Mouse (Mus musculus): Measurements from ENCODE around the gene Cers6. TPM values are rescaled to one million over a fixed set of nuclear protein-coding genes. Genes with fewer than 3 reads are reported as not detected.

Cers6 gene
- total RNA-seq, 2 experiments from 2014 or later, result 5.2 to 6.3 TPM

DNA sequence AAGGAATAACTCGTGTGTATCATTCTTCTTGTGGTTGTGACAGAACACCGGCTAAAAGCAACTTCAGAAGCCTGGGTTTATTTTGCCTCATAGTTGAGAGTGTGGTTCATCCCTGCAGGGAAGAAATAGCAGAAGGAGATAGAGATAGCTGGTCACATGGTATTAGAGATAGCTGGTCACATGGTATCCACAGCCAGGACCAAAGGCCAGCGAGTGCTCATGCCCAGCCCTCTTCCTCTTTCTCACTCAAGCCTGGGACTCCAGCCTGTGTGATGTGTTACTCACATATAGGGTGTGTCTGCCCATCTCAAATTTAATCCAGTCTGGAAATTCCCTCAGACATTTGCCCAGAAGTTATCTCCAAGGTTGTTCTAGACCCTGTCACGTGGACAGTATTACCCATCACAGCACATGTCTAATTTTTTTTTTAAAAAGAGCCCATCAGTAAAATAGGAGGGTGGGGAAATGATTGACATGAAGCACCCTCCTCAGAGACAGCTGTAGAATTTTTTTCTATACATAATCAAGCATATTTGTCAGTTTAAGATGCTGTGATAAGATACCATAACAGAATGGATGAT, 17.9 kb downstream of the Cers6 start:
- DNase-seq, result no peak

DNA sequence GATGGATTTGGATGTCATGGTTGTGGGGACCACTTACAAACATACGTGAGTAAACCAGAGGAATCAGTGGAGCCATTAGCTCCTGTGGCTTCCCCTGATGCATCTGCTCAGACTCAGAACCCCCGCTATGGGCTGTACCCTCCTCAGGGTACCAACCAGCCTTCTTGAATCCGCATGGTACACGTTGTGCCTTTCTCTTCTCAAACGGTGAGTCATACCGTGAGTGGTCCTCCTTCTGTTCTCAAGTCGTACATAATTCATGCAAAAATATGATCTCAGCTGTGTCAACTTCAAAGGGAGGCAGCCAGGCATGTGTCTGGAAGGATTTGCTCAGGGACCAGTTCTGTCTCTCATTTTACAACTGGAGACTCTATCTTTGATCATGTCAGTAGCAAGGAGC, 23.3 kb downstream of the Cers6 start:
- no peak for DNase-seq

DNA sequence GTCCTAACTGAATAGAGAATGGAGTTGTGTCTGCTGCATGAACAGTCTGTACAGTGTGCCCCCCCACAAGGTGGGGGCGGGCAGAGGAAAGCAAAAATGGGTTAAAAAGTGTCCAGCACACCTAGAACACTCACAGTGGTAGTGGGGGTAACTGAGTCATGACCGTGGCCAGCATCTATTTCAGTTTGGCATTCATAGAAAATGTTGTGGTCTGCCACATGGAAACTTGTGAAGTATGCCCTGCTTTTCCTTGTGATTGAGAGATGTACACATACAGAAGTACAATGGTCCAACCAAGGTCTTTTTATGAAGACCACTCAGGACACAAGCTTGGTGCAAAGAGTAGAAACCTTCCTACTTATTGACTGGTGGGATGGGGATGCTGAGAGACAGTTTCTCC, 24.0 kb downstream of the Cers6 start:
- no peak for DNase-seq

DNA sequence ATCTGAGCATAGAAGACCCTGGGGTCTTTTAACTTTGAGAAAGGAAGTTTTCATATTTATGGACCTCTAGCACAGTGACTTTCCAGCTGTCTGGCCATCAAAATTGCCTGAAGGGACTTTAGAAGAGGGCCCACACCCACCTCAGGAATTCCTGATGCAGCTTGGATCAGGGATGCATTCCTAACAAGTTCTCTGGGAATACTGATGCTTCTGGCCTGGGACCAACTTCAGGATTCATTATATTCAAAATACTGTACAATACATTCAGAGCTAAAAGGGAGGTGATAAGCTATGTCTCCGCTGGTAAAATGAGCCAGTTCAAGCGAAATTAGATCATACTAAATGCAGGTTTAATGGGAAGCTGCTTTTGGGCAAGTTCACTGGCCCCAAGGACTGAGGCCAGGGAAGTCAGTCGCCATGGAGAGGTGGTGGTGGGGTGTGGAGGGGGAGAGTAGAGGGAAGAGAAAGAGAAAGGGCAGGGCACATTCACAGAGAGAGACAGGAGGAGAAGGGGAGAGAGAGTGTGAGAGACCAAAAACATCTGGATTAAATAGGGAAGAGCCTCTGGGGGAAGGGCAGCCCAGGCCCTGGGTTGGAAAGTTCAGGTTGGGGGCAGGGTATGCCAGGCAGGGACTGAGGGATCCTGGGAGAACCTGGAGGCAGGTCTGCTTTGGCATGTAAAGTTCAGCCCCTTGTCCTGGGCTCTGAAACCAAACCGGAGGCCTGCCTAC, 24.7 kb downstream of the Cers6 start:
- DNase-seq, result peak; percentile 37

DNA sequence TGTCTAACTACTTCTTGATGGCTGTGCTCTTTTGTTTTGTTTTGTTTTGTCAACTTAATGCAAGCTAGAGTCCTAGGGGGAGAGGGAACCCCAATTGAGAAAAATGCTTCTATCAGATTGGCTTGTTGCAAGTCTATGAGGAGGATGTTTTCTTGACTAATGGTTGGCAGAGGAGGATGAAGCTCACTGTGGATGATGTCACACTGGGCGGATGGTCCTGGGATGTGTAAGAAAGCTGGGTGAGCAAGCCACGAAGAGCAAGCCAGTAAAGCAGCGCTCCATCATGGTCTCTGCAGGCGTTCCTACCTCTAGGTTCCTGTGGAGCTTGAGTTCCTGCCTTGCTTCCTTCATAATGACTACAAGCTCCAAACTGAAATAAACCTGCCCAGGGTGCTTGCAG, 25.4 kb downstream of the Cers6 start:
- DNase-seq, result no peak

DNA sequence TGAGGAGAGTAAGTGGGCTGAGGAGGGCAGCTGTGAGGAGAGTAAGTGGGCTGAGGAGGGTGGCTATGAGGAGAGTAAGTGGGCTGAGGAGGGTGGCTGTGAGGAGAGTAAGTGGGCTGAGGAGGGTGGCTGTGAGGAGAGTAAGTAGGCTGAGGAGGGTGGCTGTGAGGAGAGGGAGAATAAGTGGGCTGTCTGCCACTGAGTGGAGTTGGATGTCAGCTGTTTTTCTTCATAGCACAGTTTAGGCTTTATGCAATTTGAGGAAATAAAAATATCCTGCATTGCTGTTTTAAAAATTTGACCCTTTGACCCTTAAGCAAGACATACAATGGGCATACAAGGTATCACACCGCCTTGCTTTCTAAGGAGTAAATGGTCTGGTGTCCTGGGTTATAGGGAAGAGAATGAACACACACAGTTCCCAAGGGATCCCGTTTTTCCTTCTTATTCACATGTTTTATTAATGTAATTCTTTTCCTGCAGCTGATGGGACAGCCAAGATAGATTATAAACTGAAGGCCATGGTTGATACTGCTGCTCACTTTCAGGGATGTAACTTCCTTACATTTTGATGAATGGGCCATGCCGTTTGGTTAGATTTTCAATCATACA, 27.0 kb downstream of the Cers6 start:
- no peak for DNase-seq

DNA sequence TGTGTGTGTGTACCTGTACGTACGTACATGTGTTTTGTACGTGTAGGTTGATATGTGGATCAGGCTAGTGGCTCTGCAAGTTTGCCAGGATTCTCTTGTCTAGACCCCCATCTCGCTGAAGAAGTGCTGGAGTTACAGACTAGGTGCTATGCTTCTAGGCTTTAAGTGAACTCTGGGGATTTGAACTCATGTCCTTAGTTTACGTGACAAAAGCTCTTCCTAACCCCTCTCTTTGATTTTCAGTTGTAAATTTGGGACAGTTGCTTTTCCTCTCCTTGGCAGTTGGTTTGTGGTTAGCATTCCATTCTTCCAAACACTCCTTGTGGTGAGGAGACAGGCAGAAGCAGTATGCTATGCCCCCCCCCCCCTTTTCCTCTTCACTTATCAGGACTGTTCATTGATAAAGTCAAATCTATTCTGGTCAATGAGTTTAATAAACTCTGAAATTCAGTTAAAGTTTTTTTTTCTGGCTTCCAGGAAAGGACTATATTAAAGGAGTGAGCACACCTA, 28.5 kb downstream of the Cers6 start:
- DNase-seq, result no peak

DNA sequence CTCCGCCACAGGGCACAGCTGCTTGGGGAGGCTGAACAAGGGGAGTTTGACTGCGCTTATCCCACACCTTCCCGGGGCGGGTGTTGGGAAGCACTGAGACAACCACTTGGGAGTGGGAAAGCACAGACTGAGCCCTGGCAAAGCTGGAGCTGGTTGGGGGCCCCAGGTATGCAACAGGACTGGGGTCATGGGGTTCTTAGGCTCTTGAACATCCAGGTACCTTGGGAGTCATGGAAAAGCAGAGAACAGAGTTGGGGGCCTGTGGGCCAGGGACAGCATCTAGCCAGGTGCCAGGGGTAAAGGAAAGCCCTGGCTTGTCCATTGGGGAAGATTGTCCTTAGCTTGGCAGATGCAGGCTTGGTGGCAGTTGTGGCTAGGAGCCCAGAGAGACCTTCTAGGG, 31.2 kb downstream of the Cers6 start:
- no peak for DNase-seq

DNA sequence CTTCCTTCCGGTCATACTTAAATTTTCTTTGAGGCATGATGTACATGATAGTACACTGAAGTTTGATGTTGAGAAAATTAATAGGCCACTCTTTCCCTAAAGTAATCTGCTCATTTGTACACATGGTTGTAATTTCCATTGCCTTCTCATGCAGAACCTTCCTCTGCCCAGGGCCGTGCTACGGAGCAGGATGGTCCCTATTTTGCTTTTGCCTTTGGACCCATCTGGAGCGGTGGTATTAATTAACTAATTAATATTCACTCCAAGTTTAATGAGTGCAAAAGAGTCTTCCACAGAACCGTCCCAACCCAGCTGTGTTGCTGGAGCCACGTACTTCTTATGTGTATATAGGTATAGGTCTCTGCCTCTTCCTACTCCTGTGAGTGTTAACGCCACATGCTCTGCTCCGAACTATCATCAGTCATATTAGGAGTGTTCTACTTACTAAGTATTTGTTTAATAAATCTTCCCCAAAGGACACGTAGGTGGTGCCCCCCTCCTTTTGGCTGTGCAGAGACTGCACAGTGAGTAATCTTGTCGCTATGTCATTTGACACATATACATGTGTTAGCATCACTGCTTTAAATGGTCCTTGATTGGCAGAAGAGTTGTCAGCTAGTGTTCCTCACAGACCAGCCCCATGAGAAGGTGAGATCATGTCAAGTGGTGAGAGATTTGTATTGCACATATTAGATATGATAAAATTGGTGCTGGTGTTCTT, 34.0 kb downstream of the Cers6 start:
- no peak for DNase-seq

DNA sequence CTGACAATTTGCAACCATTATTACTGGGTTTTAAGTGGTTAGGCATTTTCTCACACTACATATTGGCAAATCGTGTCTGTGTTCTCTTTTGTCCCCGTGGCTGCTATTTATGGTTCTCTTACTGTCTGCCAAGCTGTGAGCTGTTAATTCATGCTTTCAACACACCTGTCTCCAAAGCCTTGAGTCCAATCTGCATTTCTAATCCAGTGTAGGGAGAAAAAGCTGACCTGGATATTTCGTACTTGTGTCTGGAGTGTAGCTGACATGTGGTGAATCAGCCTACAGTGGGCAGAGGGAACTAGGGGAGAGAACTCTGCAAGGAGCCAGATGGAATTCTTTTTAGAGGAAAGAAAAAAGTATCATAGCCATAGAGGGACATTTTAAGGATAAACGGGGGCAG, 35.0 kb downstream of the Cers6 start:
- DNase-seq, result no peak

DNA sequence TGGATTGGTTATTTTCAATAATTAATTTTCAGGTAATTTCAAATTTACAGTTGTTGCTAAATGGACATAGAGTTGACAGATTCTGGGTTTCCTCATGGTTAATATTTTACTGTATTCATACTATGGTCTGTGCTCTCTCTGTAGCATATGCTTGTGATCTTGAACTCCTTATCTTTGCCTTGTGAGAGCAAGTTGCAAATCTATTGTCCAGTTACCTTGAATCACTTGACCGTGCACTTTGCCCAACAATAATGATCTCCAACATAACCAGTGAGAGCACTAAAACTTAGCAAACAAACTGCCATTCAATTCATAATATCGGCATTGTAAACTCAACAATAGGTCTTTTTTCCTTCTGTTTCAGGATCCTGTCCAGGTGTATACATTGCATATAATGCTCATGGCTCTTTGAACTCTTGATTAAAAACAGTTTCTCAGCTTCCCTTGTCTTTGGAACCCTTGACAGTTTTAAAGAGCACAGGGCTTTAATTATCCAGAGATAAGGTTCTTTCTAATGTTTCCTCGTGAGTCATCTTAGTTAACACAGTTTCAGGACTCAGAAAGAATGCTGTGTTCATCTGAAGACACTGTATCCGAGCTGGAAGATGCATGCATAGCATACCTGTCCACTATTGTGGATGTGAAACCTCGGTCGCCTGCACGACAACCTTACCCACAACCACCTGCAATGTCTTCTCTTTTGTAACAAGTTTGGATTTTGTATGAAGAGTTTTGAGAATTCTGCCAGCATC, 38.7 kb downstream of the Cers6 start:
- no peak for DNase-seq

DNA sequence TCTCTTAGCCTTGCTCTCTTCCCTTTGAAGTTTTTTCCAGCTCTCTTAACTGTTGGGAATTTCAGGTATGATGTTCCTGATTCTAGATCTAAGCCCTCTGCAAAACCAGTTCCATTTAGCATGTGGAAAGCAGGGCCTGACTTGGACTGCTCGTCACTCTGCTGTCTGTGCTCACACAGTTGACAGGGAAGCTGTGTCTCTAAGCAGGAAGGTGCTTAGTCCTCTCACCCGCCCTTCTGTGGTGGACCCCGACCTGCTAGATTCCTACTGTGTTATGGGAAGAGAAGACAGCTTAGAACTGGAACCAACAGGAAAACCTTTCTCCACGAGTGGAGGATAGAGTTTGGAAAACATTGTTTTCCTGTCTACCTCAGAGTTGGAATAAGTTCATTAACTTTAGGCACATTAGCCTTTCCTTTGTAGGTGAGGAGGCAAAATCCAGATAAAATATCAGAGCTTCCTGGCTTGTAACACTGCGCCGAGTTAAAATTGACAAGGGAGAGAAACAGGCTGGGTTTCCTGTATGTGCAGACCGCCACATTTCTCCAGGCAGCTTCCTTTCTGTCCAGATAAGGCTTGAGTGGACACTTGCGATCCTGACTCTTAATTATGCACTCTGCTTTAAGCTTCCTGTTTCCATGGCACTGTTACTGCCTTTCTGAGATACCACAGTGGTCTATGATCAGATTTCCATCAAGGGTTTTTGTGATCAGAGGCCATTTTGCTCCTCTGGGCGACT, 39.6 kb downstream of the Cers6 start:
- no peak for DNase-seq

DNA sequence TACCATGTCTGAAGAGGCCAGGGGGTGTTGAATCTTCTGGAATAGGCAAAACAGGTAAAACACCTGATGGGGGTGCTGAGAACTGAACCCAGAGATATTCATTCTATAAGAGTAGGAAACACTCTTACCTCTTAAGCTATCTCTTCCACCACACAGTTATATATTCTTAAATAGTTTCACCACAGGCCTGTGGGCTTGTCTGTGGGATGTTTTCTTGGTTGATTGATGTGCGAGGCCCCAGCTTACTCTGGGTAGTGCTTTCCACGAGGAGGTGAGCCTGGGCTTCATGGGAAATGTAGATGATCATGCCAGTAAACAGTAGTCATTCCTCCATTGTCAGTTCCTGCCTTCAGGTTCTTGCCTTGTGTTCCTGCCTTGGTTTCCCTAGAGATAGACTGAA, 40.5 kb downstream of the Cers6 start:
- no peak for DNase-seq

DNA sequence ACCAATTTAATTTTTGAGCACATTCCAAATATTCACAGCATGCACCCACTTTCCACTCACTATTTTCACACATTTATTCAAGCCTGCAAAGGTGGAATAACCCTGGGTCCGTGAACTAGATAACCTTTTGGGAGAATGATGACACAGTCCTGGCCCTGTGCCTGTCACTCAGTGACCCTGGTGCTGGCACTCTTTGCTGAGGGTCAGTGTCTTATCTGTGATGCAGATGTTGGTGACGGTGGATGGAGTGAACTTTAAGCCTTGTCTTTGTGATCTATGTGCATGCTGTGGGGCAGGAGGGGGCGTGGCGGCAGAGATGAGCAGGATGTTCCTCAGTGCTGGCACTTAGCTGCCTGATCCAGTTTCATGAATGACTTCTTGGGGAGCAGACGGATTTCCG, 41.3 kb downstream of the Cers6 start:
- DNase-seq, result no peak

DNA sequence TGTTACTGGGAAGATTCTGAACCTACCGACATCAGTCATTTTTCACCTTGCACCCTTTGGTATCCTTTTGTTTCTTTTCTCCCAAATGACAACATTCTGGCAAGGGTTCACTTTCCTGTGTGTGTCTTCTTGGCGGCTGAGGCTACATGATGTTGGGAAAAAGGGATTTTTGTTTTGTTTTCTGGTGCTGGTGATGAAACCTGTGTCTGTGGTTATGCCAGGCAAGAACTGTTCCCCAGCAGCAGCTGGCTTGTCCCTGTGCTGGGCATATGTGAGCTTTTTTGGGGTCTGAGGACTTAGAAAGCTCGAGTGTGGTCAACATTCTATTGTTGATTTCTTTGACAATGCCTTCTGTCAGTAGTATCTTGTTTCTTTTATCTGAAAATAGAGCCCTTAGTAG, 45.7 kb downstream of the Cers6 start:
- DNase-seq, result no peak

DNA sequence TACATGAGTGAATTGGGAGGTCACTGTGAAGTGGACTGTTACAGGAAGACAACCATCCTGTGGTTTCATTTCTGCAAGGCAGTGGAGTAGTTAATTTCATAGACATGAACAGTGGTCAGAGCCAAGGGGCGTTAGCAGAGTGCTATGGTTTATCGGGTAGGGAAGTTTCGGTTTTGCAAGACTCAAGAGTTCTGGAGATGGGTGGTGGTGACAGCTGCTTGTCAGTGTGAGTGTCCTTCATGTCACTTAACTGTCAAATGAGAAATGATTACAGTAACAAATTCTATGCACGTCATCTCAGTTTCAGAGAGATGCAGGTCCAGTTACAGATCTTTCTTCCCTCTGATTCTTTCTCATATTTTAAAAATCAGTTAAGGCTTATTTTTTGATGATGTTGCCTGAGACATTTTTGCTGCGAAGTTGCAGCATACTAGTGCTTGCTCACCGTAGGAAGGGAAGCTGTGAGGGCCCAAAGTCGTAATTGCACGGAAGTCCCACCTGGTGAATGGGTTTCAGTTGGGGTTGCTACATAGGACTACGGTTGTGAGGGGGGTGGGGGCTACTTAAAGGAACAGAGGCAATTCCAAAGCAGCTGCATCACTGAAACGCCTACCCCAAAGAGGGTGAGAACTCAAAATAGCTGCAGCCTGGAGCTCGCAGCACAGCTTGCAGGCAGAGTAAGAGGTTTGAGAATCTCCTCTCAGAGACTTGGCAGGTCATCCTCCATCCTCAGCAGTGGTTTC, 46.7 kb downstream of the Cers6 start:
- DNase-seq, result no peak

DNA sequence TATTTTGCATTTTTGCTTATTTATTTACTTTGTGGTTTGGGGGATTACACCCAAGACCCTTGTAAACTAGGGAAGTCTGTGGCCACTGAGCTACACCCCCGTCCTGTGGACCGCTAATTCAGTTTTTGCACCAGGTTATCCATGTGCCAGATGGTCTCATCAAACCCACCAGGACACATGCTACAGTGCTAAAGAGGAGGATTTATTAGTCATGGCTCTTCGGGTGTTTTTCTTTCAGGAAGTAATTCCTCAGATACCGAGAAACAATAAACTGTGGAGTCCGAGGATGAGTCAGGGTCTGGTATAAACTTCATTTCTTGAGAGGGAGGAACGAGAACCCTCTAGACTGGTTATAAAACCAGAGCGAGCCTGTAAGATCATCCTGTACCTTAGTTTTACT, 49.5 kb downstream of the Cers6 start:
- no peak for DNase-seq

DNA sequence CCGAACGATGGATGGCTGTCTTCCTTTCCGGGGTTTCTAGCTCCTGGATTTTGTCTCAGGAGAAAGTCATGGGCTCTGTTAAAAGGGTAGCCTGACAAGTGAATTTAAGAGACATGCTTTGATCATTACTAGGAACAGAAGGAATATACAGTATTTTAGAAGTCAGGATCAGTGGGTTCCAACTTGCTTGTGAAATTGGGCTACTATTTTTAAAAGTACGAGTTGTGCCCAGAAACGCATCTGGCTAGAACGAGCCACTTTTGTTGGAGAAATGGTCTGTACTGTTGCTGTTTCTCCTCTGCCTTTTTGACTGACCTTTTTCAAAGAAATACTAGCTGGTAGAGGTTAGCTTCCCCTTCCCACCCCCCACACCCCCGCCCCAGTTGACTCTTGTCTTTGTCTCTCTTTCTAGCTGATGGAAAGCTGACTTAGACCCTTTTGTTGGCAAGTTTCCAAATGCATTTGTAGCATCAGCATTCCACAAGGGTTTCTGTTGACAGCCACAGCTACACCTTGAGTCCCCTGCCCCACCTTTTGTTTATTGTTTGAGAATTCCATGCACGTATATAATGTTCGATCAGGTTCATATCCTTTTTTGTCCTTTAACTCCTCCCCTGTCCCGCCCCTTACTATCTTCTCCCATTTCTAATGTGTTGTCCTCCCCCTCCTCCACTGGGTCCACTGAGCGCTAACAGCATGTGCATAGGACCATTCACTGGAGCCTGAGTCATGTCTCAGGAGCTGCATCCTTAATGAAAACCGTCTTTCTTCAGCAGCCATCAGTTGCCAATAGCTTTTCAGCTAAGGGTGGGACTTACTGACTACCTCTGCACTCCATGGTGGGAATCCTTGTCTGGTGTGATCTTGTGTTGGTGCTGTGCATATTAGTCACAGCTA, 50.6 kb downstream of the Cers6 start:
- no peak for DNase-seq

DNA sequence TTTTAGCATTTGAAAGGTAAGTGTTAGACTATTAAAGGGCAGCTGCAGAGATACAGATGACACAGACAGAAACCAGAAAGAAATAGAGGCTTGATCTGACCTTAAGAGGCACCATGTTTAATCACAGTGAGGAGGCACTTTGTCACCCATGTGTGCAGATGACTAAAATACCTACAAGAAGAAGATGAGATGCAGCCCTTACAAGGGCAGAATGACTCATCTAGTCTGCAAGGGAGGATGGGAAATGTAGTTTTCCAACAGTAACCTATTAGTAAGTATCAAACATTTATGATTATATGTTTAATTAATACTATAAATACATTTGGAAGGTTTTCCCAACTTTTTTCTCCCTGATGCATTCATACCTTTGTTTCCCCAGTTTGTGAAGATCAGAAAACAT, 54.5 kb downstream of the Cers6 start:
- DNase-seq, result no peak

DNA sequence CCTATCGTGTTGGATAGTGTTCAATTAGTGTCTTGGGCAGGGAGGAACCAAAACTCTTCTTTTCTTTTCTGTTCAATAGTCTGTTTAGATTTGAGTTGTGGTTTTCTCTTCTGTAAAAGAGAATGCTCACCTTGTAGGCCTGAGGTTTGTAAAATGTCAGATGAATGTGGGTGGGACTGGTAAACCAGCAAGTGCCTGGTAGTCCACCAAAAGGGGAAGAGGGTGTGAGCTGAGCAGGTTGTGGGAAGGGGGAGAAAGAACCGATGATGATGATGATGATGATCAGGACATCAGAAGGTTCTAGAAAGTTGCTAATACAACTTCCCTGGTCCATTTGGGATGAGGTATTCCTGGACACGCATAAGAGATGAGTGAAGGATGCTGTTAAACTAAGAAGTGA, 55.1 kb downstream of the Cers6 start:
- DNase-seq, result no peak

Data from gastrocnemius, postnatal 10 days (tissue).